ENCODE assay signal across 7 mouse cellular contexts in the genomic region with DNA sequence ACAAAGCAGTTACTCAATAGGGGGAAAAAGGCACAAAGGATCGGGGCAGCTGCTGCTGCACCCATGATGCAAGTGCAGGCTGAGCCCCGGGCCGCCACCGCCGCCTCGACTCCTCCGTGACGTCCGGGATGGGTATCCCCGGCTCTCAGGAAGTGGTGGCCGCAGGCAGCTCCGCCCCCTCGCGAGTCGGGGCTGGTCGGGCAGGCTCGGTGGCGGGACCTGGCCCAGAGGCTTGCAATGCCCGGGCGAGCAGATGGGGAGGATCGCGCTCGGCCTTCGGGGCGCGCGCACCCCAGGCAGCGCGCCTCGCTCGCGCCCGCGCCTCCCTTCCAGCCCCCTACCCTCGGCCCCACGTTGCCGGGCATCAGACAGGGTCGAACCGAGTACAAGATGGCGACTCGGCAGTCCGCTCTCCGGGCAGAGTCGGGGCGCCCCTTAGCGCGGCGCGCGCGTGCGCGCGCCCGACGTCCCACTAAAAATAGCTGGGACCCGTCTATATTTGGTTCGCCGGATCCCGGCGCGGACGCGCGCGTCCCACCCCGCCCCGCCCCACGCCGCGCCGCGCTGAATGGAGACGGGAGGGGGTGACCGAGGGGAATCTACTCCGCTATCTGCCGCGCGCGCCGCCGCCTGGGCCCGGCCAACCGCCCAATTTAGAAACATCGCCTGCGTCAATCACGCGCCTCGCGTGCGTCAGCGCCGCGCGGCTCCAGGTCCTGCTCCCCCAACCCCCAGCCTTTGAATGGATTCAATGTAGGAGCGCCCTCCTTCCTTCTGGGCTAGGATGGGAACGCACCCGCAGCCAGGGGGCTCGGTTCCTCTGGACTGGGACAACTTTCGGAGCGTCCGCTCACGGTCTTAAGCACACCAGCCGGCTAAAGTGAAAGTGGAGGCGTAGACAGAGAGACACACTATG. TPM values are rescaled to one million over a fixed set of nuclear protein-coding genes. Genes with fewer than 3 reads are reported as not detected.
DNase-seq lines count a peak whose midpoint lies in the region; ATAC-seq and TF ChIP-seq lines count a peak whose summit lies in the region.

No protein-coding gene starts in this region.

- peak; percentile 84 for TF ChIP-seq CTCF in intestine, postnatal 0 days (IDR thresholded peaks at IDR 0.05; ENCODE audit: low read depth)
- peak; percentile 31; the same call in 1 of the 2 replicates for TF ChIP-seq CTCF in small intestine, adult 2 months (IDR thresholded peaks at IDR 0.05; ENCODE audit: extremely low read depth, insufficient read length, insufficient replicate concordance, low read depth, low read length)

- H3K4me1 ChIP-seq in intestine, postnatal 0 days (replicated peaks; ENCODE audit: control insufficient read depth, insufficient read depth, low read length): 0 out of 2 replicates have a peak, but pooled peaks cover 3% of the 10 kb centered on the region
- peaks cover 38% of the 10 kb centered on the region for H3K4me1 ChIP-seq in midbrain, embryonic 12.5 days
- peaks cover 6% of the 10 kb centered on the region for H3K4me1 ChIP-seq in small intestine, adult 2 months (ENCODE audit: control insufficient read depth, insufficient read depth, insufficient read length, low read length)

- intact Hi-C loops in left cerebral cortex, postnatal 4 days (cut with DNase I): loop anchor here (10.0 kb wide), 3 partner anchors 218 to 342 kb away; no protein-coding TSS in a partner anchor

- H3K4me2 ChIP-seq in intestine, postnatal 0 days (replicated peaks; ENCODE audit: low read depth): peak overlapping the region; percentile 99
- peak overlapping the region; percentile 97 for H3K4me2 ChIP-seq in midbrain, embryonic 12.5 days (replicated peaks)

- ATAC-seq in intestine, postnatal 0 days: peak; percentile 84
- peak; percentile 83 for ATAC-seq in midbrain, embryonic 12.5 days (ENCODE audit: low FRiP score, low read depth)

- H3K36me3 ChIP-seq in intestine, postnatal 0 days (ENCODE audit: control insufficient read depth, insufficient read depth): no peaks in the 10 kb centered on the region; the same call in 1 of the 2 replicates
- no peaks in the 10 kb centered on the region for H3K36me3 ChIP-seq in midbrain, embryonic 12.5 days
- no peaks in the 10 kb centered on the region for H3K36me3 ChIP-seq in small intestine, adult 2 months (ENCODE audit: control insufficient read depth, insufficient read depth, low read length)

- under 1% methylated on average over 101 of the region's 105 CpGs for WGBS in intestine, postnatal 0 days
- under 1% methylated on average over 105 of the region's 105 CpGs for WGBS in midbrain, embryonic 12.5 days
- under 1% methylated on average over 105 of the region's 105 CpGs for WGBS in small intestine, adult 2 months

- no peaks in the 10 kb centered on the region for H3K9me3 ChIP-seq in intestine, postnatal 0 days (ENCODE audit: control insufficient read depth)
- no peaks in the 10 kb centered on the region for H3K9me3 ChIP-seq in midbrain, embryonic 12.5 days

- peak overlapping the region; percentile 78 for H3K4me3 ChIP-seq in intestine, postnatal 0 days (ENCODE audit: low read depth, low read length)
- H3K4me3 ChIP-seq in midbrain, embryonic 12.5 days: peak overlapping the region; percentile 70
- peak overlapping the region; percentile 88 for H3K4me3 ChIP-seq in small intestine, adult 2 months (ENCODE audit: low read depth, low read length)

- peaks cover 31% of the 10 kb centered on the region for H3K27me3 ChIP-seq in intestine, postnatal 0 days (replicated peaks; ENCODE audit: control insufficient read depth, insufficient read depth, low read length)
- H3K27me3 ChIP-seq in midbrain, embryonic 12.5 days: peaks cover 38% of the 10 kb centered on the region
- H3K27me3 ChIP-seq in small intestine, adult 2 months (ENCODE audit: control insufficient read depth, insufficient read depth, low read length): peaks cover 30% of the 10 kb centered on the region

- DNase-seq in adrenal gland, adult 2 months: peak; percentile 98
- DNase-seq in embryo, embryonic 11.5 days (ENCODE audit: low read depth, low spot score): peak; percentile 93
- peak; percentile 90 to 95 for DNase-seq in gastrocnemius, postnatal 4 days (ENCODE audit: low spot score in 2 of 2)
- DNase-seq in left cerebral cortex, postnatal 4 days: peak; percentile 97

- H3K9ac ChIP-seq in intestine, postnatal 0 days (ENCODE audit: low read depth, low read length): peak overlapping the region; percentile 84
- H3K9ac ChIP-seq in midbrain, embryonic 12.5 days (replicated peaks): peak overlapping the region; percentile 63

- H3K27ac ChIP-seq in intestine, postnatal 0 days (ENCODE audit: low read depth, low read length): peak overlapping the region; percentile 97
- H3K27ac ChIP-seq in midbrain, embryonic 12.5 days (replicated peaks): peak overlapping the region; percentile 96
- peak overlapping the region; percentile 97 for H3K27ac ChIP-seq in small intestine, adult 2 months (ENCODE audit: insufficient read depth, low read depth, low read length)

- peak; percentile 34 for TF ChIP-seq POLR2A in small intestine, adult 2 months (IDR thresholded peaks at IDR 0.05; ENCODE audit: low read depth, low read length)

RNA-seq across cellular contexts. Expression of gene Nr4a3, which starts 1.9 kb away (rescaled TPM):
- 100 to 1,000 TPM in 1 of 2 experiments, 10 to 100 TPM in 1; 45.6 to 171 TPM for total RNA-seq in adrenal gland, adult 2 months (2021)
- 108 and 138 TPM in 2 replicates for polyA plus RNA-seq in adrenal gland, adult 2 months (2012; rRNA removed)
- 1 to 10 TPM; 1.5 to 1.6 TPM for total RNA-seq in gastrocnemius, postnatal 4 days (2021)
- polyA plus RNA-seq in intestine, postnatal 0 days (2015; fragmentation: Nextera tagmentation; extraction: Ambion mirVana): 0.27 and 0.42 TPM in 2 replicates
- 10 to 100 TPM; 40.2 to 46.8 TPM for total RNA-seq in left cerebral cortex, postnatal 4 days (2021)
- polyA plus RNA-seq in midbrain, embryonic 12.5 days (2016; fragmentation: Nextera tagmentation; extraction: Ambion mirVana): 0.48 and 0.83 TPM in 2 replicates
- 2.2 and 3.9 TPM in 2 replicates for polyA plus RNA-seq in small intestine, adult 2 months (2012; rRNA removed)

Comparison
In these comparisons a context has a peak if more than half of its experiments do, and no peak if none do; other contexts are left out.
1. Peak in every context shown above with its lines: DNase-seq, ATAC-seq, H3K4me3 ChIP-seq and H3K27ac ChIP-seq.
2. RNA of gene Nr4a3, which starts 1.9 kb away (polyA plus RNA-seq): 108 to 138 TPM in adrenal gland, adult 2 months; 2.2 to 3.9 TPM in small intestine, adult 2 months, 0.48 to 0.83 TPM in midbrain, embryonic 12.5 days and 0.27 to 0.42 TPM in intestine, postnatal 0 days; every median in the first group is over 10 times any median in the second.